Comparison of ENCODE assay signal across 19 mouse cellular contexts in genomic region chr10:111800590-111800935, GRCm38 (mm10).
DNase-seq lines count a peak whose midpoint lies in the region; ATAC-seq and TF ChIP-seq lines count a peak whose summit lies in the region.
"Had no signal": no experiment of that assay in that cellular context is flagged by ENCODE, and none has a peak within 500 bp of the region (broad histone marks: within the 10 kb centered on the region; RNA-seq: fewer than 3 reads in every experiment).

No protein-coding gene starts in this region.

- H3K4me1 ChIP-seq in heart, postnatal 0 days (ENCODE audit: control insufficient read depth, insufficient read depth) = peaks cover 17% of the 10 kb centered on the region
- peaks cover 11% of the 10 kb centered on the region; the same call in 1 of the 2 replicates for H3K4me1 ChIP-seq in midbrain, embryonic 11.5 days (ENCODE audit: control insufficient read depth, insufficient read depth, low read length)
- 0 out of 2 replicates have a peak, but pooled peaks cover 6% of the 10 kb centered on the region for H3K4me1 ChIP-seq in midbrain, embryonic 15.5 days

- WGBS in heart, postnatal 0 days = 92% methylated on average over 3 of the region's 3 CpGs
- WGBS in midbrain, embryonic 11.5 days = 57% methylated on average over 3 of the region's 3 CpGs
- 69% methylated on average over 3 of the region's 3 CpGs for WGBS in midbrain, embryonic 15.5 days

- peak overlapping the region; percentile 11; the same call in 1 of the 2 replicates for H3K4me2 ChIP-seq in heart, postnatal 0 days (ENCODE audit: low read depth, low read length)
- no peak overlapping the region for H3K4me2 ChIP-seq in midbrain, embryonic 11.5 days
- no peak overlapping the region for H3K4me2 ChIP-seq in midbrain, embryonic 15.5 days
- H3K4me2 ChIP-seq: forebrain, embryonic 15.5 days; hindbrain, embryonic 13.5 days had no signal

- H3K27ac ChIP-seq in heart, postnatal 0 days (ENCODE audit: low read depth) = no peak overlapping the region
- no peak overlapping the region for H3K27ac ChIP-seq in midbrain, embryonic 11.5 days (ENCODE audit: low read depth, low read length)
- H3K27ac ChIP-seq in midbrain, embryonic 15.5 days = no peak overlapping the region
- H3K27ac ChIP-seq: forebrain, embryonic 15.5 days; hindbrain, embryonic 13.5 days; hindbrain, postnatal 0 days had no signal

- DNase-seq in heart, adult 11 months = peak; percentile 63
- DNase-seq in heart, adult 9 months (ENCODE audit: low spot score in 2 of 2) = no peak
- no peak for DNase-seq in heart, postnatal 0 days (ENCODE audit: low spot score)
- no peak for DNase-seq in heart, adult 8-10 months (ENCODE audit: low spot score)
- no peak for DNase-seq in midbrain, embryonic 11.5 days (ENCODE audit: low spot score, missing footprints)
- no peak for DNase-seq in lung, postnatal 25 days (ENCODE audit: low spot score)
- DNase-seq: adrenal gland, postnatal 14 days; cerebellum, adult 11-12 months; cerebellum, adult 9-10 months; cerebellum, postnatal 25 days; gastrocnemius, postnatal 36 days; heart, adult 18-20 months had no signal

- H3K27me3 ChIP-seq in heart, postnatal 0 days (ENCODE audit: control insufficient read depth, insufficient read depth, low read length) = no peaks in the 10 kb centered on the region
- H3K27me3 ChIP-seq in midbrain, embryonic 11.5 days (ENCODE audit: control insufficient read depth, insufficient read depth, low read length) = no peaks in the 10 kb centered on the region
- no peaks in the 10 kb centered on the region for H3K27me3 ChIP-seq in midbrain, embryonic 15.5 days (replicated peaks)
- H3K27me3 ChIP-seq: CH12.LX; forebrain, embryonic 15.5 days; hindbrain, embryonic 13.5 days; Patski had no signal

- ATAC-seq in heart, postnatal 0 days (ENCODE audit: insufficient read depth, low read depth) = no peak
- peak; percentile 11; the same call in 1 of the 2 replicates for ATAC-seq in midbrain, embryonic 11.5 days (ENCODE audit: low FRiP score)
- ATAC-seq in midbrain, embryonic 15.5 days (replicated peaks) = no peak
- ATAC-seq: activated CD4-positive, CD25-positive, alpha-beta regulatory T cell, adult 4 months; forebrain, embryonic 15.5 days; hindbrain, postnatal 0 days; Patski had no signal

- no peaks in the 10 kb centered on the region for H3K9me3 ChIP-seq in heart, postnatal 0 days (replicated peaks; ENCODE audit: control insufficient read depth, low read length)
- no peaks in the 10 kb centered on the region for H3K9me3 ChIP-seq in midbrain, embryonic 11.5 days (ENCODE audit: control insufficient read depth, low read length)
- H3K9me3 ChIP-seq in midbrain, embryonic 15.5 days = no peaks in the 10 kb centered on the region
- H3K9me3 ChIP-seq: forebrain, embryonic 15.5 days; hindbrain, embryonic 13.5 days had no signal

- TF ChIP-seq CTCF in heart, postnatal 0 days (IDR thresholded peaks at IDR 0.05; ENCODE audit: low read depth) = no peak

- no peak for TF ChIP-seq EP300 in heart, postnatal 0 days (IDR thresholded peaks at IDR 0.05; ENCODE audit: low read depth)

- H3K9ac ChIP-seq in heart, postnatal 0 days (replicated peaks; ENCODE audit: low read depth, low read length) = no peak overlapping the region
- no peak overlapping the region for H3K9ac ChIP-seq in midbrain, embryonic 11.5 days (ENCODE audit: low read length)
- H3K9ac ChIP-seq in midbrain, embryonic 15.5 days = no peak overlapping the region
- H3K9ac ChIP-seq: forebrain, embryonic 15.5 days; hindbrain, embryonic 13.5 days had no signal

- no peak overlapping the region for H3K4me3 ChIP-seq in heart, postnatal 0 days (ENCODE audit: low read depth, low read length)
- H3K4me3 ChIP-seq in midbrain, embryonic 11.5 days (ENCODE audit: low read depth, low read length) = no peak overlapping the region
- no peak overlapping the region for H3K4me3 ChIP-seq in midbrain, embryonic 15.5 days
- H3K4me3 ChIP-seq: forebrain, embryonic 15.5 days; hindbrain, embryonic 13.5 days had no signal

- H3K36me3 ChIP-seq in heart, postnatal 0 days (replicated peaks; ENCODE audit: control insufficient read depth, insufficient read depth, low read length) = no peaks in the 10 kb centered on the region
- H3K36me3 ChIP-seq in midbrain, embryonic 11.5 days (ENCODE audit: control insufficient read depth, insufficient read depth, low read length) = no peaks in the 10 kb centered on the region
- no peaks in the 10 kb centered on the region for H3K36me3 ChIP-seq in midbrain, embryonic 15.5 days (replicated peaks)
- H3K36me3 ChIP-seq: forebrain, embryonic 15.5 days; hindbrain, embryonic 13.5 days had no signal
